Mouse (Mus musculus): Measurements from ENCODE around the gene Calhm2. TPM values are rescaled to one million over a fixed set of nuclear protein-coding genes. Genes with fewer than 3 reads are reported as not detected.

Calhm2 gene
- total RNA-seq (2021): 1 to 10 TPM; 5.3 to 5.4 TPM
- long read RNA-seq, experiment 1, partial matches to known transcripts: 0 of 1 reads
- long read RNA-seq, experiment 1, other reads (novel, unspliced or antisense): 1 of 1 reads
- long read RNA-seq, experiment 2, partial matches to known transcripts: 0 of 5 reads
- long read RNA-seq, experiment 2, other reads (novel, unspliced or antisense): 1 of 5 reads

DNA sequence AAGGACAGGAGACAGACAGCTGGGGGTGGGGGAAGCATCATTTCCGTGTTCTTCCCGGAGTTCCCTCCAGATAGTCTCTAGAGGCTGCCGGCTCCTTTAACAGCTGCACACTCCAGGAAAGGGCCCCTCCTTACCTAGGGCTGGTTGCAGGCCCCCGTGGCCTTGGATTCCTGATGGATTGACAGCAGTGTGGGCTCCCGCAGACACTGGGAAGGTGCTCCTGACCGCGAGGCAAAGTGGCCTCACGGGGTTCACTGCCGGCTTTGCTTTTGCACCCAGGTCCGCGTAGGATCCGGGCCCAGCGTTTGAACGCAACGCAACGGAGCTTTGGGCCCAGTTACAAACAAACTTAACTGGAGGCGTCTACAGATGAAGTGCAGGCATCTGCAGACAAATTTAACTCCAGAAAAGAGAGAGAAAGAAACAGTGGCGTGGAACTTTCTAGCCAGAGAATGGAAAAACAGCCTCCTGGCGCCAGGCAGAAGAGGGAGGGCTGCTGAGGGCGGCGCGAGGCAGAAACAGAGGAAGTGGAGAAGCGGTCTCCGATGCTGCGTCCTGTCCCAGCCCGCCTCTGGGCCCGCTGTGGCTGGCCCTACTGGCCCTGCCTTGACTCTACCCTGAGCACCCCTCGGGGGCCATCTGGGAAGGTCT is at the start of gene Calhm2:
TSS of gene Calhm2 (minus strand) at position 524 of the 651 bp plus-strand sequence.
- peak in 1 of 2 experiments; percentile 30 for DNase-seq (ENCODE audit: low spot score in 2 of 2)

- no peak for DNase-seq (ENCODE audit: low spot score in 2 of 2)
Measured at GRCm38 (mm10) chr19:47186514-47187275, 48.6 kb upstream of the Calhm2 start.

- DNase-seq (ENCODE audit: low spot score in 2 of 2): no peak
Measured at GRCm38 (mm10) chr19:47184736-47185135, 46.6 kb upstream of the Calhm2 start.

DNA sequence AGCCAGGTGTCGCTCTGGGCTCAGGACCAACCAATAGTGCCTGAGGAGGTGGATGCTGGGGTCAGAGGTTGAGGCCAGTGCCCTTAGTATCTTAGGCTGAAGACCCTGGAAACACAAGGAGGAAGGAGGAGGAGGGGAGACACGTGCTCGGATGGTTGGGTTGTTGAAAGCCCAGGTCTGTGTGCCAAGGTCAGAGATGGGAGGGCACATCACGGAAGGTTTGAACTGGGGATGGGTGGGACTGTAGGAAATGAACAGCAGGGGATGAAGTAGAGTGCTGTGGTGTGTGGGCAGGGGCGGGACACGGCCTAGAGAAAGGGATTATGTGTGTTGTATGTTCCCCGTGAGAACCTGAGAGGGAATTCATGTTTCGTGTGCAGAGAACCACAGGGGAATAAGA is 46.1 kb upstream of the Calhm2 start:
- no peak for DNase-seq (ENCODE audit: low spot score in 2 of 2)

DNA sequence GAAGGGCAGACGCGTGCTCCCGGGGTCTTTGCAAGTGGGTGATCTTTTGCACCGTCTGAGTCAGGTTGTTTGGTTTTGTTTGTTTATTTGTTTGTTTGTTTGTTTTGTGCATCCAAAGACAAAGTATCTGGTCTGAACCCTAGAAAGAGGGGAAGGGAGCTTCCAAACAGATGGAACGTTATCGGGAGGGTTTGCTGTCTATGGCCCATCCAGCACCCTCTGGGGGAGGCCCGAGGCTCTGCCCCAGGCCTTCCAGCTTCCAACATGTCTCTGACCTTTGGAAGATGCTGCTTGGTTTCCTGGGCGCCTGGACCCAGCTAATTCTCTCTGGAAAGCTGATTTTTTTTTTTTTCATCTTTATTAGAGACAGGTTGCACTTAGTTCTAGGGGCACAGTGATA is 41.9 kb upstream of the Calhm2 start:
- DNase-seq (ENCODE audit: low spot score in 2 of 2): no peak

- no peak for DNase-seq (ENCODE audit: low spot score in 2 of 2)
Measured at GRCm38 (mm10) chr19:47179272-47179809, 41.2 kb upstream of the Calhm2 start.

DNA sequence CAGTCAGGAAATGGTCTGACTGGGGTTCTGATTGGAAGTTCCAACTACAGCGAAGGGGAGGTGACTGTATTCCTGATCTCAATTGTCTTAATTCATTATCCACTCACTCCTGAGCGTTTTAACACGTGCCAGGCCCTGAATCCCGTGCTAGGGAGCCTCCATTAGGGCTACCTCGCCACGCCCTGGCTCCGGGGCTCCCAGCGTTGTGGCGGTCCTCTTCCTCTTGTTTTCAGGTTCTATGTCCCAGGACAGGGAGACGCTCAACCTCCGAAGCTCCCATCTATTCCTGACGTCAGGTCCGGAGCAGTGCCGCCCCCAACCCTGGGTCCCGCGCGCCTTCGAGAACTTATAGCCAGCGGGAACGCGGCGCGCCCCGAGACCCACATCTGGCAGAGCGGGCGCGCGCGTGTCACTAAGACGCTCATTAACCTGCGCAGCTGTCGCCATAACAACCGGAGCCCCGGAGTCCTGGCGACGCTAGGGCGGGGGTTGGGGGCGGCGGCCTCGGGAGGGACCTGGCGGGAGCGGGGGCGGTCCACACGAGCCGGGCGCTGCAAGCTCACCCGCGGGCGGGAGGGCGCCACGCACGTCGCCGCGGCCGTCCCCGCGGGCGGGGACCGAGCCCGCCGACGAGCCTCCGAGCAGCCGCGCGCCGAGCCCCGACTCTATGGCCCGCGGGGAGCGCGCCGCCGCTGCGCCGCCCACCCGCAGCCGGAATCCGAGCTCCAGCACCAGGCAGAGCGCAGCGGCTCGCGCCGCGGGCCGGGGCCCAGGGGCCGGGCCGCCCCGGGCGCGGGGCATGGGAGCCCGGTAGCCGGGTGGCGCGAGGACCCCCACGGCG is 40.6 kb upstream of the Calhm2 start, which contains the start of gene Neurl1a:
TSS of gene Neurl1a (plus strand) at position 390 of the 841 bp plus-strand sequence.
- DNase-seq (ENCODE audit: low spot score in 2 of 2): peak; percentile 16 to 40

DNA sequence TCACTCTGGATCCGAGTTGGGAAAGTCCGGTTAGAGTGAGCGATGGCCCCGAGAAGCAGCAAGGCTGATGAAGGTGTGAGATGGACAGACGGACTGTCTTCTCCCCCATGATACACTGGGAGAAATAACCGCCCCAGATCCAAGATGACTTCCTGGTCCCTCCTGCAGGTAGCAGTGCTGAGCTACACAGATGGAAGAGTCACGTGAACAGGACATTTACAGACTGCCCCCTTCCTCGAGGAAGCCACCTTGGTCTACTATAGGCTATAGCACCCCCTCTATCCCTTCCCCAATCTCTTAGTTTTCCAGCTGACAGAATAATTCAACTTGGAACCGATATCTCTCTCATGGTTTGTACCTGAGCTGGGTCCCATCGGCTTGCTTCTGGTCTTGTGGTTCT is 39.9 kb upstream of the Calhm2 start:
- DNase-seq (ENCODE audit: low spot score in 2 of 2): no peak

GRCm38 (mm10) chr19:47176916-47177505 is 38.9 kb upstream of the Calhm2 start:
- DNase-seq (ENCODE audit: low spot score in 2 of 2): no peak

GRCm38 (mm10) chr19:47175472-47175871 is 37.4 kb upstream of the Calhm2 start:
- DNase-seq (ENCODE audit: low spot score in 2 of 2): no peak

- DNase-seq (ENCODE audit: low spot score in 2 of 2): no peak
Measured at GRCm38 (mm10) chr19:47174515-47174914, 36.4 kb upstream of the Calhm2 start.

DNA sequence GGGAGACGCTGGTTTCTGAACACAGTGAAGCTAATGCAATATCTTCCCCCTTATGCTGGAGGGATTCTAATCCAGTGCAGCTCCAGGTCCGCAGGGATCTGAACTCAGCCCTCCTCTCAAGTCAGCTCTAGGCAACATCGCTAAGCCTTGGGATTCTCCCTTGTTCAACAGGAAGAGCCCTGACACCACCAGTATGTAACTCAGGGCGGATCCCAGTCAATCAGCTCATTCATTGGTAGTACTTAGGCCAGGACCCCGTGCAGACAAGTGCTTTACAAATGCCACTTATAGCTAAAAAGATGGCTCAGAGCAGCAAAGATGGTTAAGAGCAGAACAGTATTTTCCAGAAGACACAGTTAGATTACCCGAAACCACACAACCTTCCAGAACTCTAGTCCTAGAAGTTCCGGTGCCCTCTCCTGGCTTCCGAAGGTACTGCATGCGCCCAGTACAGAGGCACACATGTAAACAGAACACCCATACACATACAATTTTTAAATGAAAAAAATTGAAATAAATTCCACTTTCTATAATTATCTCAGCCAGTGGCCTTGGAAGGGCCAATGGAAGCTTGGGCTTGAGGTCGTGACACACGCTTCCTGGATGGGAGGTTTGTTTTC is 30.8 kb upstream of the Calhm2 start:
- DNase-seq (ENCODE audit: low spot score in 2 of 2): peak; percentile 58 to 74

DNA sequence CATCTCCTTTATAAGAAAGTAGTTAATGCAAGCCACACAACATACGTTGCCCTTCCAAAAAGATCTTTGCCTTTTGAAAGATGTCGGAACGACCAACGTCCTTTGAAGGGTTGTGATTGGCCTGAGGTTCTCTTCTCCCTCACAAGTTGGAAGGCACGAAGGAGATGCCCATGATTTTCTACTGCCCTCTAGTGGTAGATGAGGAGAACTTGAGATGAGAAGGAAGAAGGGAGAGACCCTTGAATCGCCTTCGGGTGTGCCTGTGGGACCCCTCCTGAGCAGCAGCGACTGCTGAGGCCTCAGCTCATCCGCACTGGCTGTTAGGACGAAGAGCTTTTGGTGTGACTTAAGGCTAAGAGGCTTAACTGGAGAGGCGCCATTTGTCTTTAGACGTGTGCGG is 30.1 kb upstream of the Calhm2 start:
- DNase-seq (ENCODE audit: low spot score in 2 of 2): no peak

- no peak for DNase-seq (ENCODE audit: low spot score in 2 of 2)
Measured at GRCm38 (mm10) chr19:47167617-47168214, 29.6 kb upstream of the Calhm2 start.

GRCm38 (mm10) chr19:47166758-47167157 is 28.7 kb upstream of the Calhm2 start:
- no peak for DNase-seq (ENCODE audit: low spot score in 2 of 2)

GRCm38 (mm10) chr19:47163176-47163744 is 25.2 kb upstream of the Calhm2 start:
- DNase-seq (ENCODE audit: low spot score in 2 of 2): no peak

GRCm38 (mm10) chr19:47161669-47162068 is 23.6 kb upstream of the Calhm2 start:
- no peak for DNase-seq (ENCODE audit: low spot score in 2 of 2)

GRCm38 (mm10) chr19:47157664-47158063 is 19.6 kb upstream of the Calhm2 start, which contains the start of gene Calhm3:
Gene Calhm3 (minus strand): TSS chr19:47157764.
- no peak for DNase-seq (ENCODE audit: low spot score in 2 of 2)

GRCm38 (mm10) chr19:47153767-47154166 is 15.7 kb upstream of the Calhm2 start:
- no peak for DNase-seq (ENCODE audit: low spot score in 2 of 2)
